Mouse (Mus musculus): ENCODE measurements around the gene Sulf2. TPM values are rescaled to one million over a fixed set of nuclear protein-coding genes. Genes with fewer than 3 reads are reported as not detected.

Sulf2 gene
- polyA plus RNA-seq, 1 experiment from 2014 or later: 90.9 TPM

- Histone ChIP-seq H3K36me3 (ENCODE audit: control insufficient read depth, insufficient read depth, low read length) (peaks cover 5% of the 10 kb centered on the region), H3K9me3 (ENCODE audit: control insufficient read depth, low read length) (no peaks in the 10 kb centered on the region), H3K4me1 (ENCODE audit: control insufficient read depth, insufficient read depth, low read length) (no peaks in the 10 kb centered on the region), H3K27me3 (ENCODE audit: control insufficient read depth, insufficient read depth, low read length) (no peaks in the 10 kb centered on the region), H3K4me3 (replicated peaks; ENCODE audit: low read depth, low read length) (no peak overlapping the region), H3K4me2 (ENCODE audit: low read length) (no peak overlapping the region), H3K27ac (replicated peaks; ENCODE audit: low read depth, low read length) (no peak overlapping the region), H3K9ac (replicated peaks; ENCODE audit: low read length) (no peak overlapping the region)
- DNase-seq: no peak
- 81% methylated on average over 2 of the region's 2 CpGs for WGBS
- ATAC-seq (ENCODE audit: low FRiP score, low TSS enrichment): no peak
Observed at GRCm38 (mm10) chr2:166111238-166111637, 44.2 kb downstream of the Sulf2 start.

GRCm38 (mm10) chr2:166110764-166111163 is 44.7 kb downstream of the Sulf2 start:
- Histone ChIP-seq H3K27ac (replicated peaks; ENCODE audit: low read depth, low read length) (no peak overlapping the region), H3K4me3 (replicated peaks; ENCODE audit: low read depth, low read length) (no peak overlapping the region), H3K4me1 (ENCODE audit: control insufficient read depth, insufficient read depth, low read length) (no peaks in the 10 kb centered on the region), H3K9ac (replicated peaks; ENCODE audit: low read length) (no peak overlapping the region), H3K36me3 (ENCODE audit: control insufficient read depth, insufficient read depth, low read length) (0 out of 2 replicates have a peak, but pooled peaks cover 2% of the 10 kb centered on the region), H3K9me3 (ENCODE audit: control insufficient read depth, low read length) (no peaks in the 10 kb centered on the region), H3K4me2 (ENCODE audit: low read length) (no peak overlapping the region), H3K27me3 (ENCODE audit: control insufficient read depth, insufficient read depth, low read length) (no peaks in the 10 kb centered on the region)
- 65% methylated on average over 8 of the region's 8 CpGs for WGBS
- DNase-seq: no peak
- no peak for ATAC-seq (ENCODE audit: low FRiP score, low TSS enrichment)

- Histone ChIP-seq H3K9me3 (ENCODE audit: control insufficient read depth, low read length) (no peaks in the 10 kb centered on the region), H3K4me1 (ENCODE audit: control insufficient read depth, insufficient read depth, low read length) (no peaks in the 10 kb centered on the region; the same call in 1 of the 2 replicates), H3K27me3 (ENCODE audit: control insufficient read depth, insufficient read depth, low read length) (no peaks in the 10 kb centered on the region), H3K27ac (replicated peaks; ENCODE audit: low read depth, low read length) (no peak overlapping the region), H3K36me3 (ENCODE audit: control insufficient read depth, insufficient read depth, low read length) (no peaks in the 10 kb centered on the region), H3K9ac (replicated peaks; ENCODE audit: low read length) (no peak overlapping the region), H3K4me3 (replicated peaks; ENCODE audit: low read depth, low read length) (no peak overlapping the region), H3K4me2 (ENCODE audit: low read length) (no peak overlapping the region)
- WGBS: 24% methylated on average over 4 of the region's 4 CpGs
- DNase-seq: peak; percentile 92
- no peak for ATAC-seq (ENCODE audit: low FRiP score, low TSS enrichment)
Observed at GRCm38 (mm10) chr2:166108326-166108725, 47.1 kb downstream of the Sulf2 start.

GRCm38 (mm10) chr2:166107911-166108310 is 47.6 kb downstream of the Sulf2 start:
- Histone ChIP-seq H3K27me3 (ENCODE audit: control insufficient read depth, insufficient read depth, low read length) (no peaks in the 10 kb centered on the region), H3K4me1 (ENCODE audit: control insufficient read depth, insufficient read depth, low read length) (no peaks in the 10 kb centered on the region; the same call in 1 of the 2 replicates), H3K9ac (replicated peaks; ENCODE audit: low read length) (no peak overlapping the region), H3K9me3 (ENCODE audit: control insufficient read depth, low read length) (no peaks in the 10 kb centered on the region), H3K27ac (replicated peaks; ENCODE audit: low read depth, low read length) (no peak overlapping the region), H3K4me3 (replicated peaks; ENCODE audit: low read depth, low read length) (no peak overlapping the region), H3K36me3 (ENCODE audit: control insufficient read depth, insufficient read depth, low read length) (no peaks in the 10 kb centered on the region), H3K4me2 (ENCODE audit: low read length) (no peak overlapping the region)
- ATAC-seq (ENCODE audit: low FRiP score, low TSS enrichment) (no peak), DNase-seq (no peak)
- 61% methylated on average over 5 of the region's 5 CpGs for WGBS

- Histone ChIP-seq H3K27ac (replicated peaks; ENCODE audit: low read depth, low read length) (0 out of 2 replicates have a peak overlapping the region, but pooled peaks have one; percentile 13), H3K4me3 (replicated peaks; ENCODE audit: low read depth, low read length) (no peak overlapping the region), H3K4me1 (ENCODE audit: control insufficient read depth, insufficient read depth, low read length) (no peaks in the 10 kb centered on the region; the same call in 1 of the 2 replicates), H3K9ac (replicated peaks; ENCODE audit: low read length) (no peak overlapping the region), H3K9me3 (ENCODE audit: control insufficient read depth, low read length) (no peaks in the 10 kb centered on the region), H3K27me3 (ENCODE audit: control insufficient read depth, insufficient read depth, low read length) (no peaks in the 10 kb centered on the region), H3K36me3 (ENCODE audit: control insufficient read depth, insufficient read depth, low read length) (no peaks in the 10 kb centered on the region), H3K4me2 (ENCODE audit: low read length) (no peak overlapping the region)
- 56% methylated on average over 2 of the region's 2 CpGs for WGBS
- ATAC-seq (ENCODE audit: low FRiP score, low TSS enrichment) (no peak), DNase-seq (peak; percentile 40)
Observed at GRCm38 (mm10) chr2:166106631-166107030, 48.8 kb downstream of the Sulf2 start.

GRCm38 (mm10) chr2:166105911-166106310 is 49.6 kb downstream of the Sulf2 start:
- H3K4me1 ChIP-seq (ENCODE audit: control insufficient read depth, insufficient read depth, low read length): no peaks in the 10 kb centered on the region; the same call in 1 of the 2 replicates
- no peak overlapping the region for H3K4me2 ChIP-seq (ENCODE audit: low read length)

GRCm38 (mm10) chr2:166102893-166103292 is 52.6 kb downstream of the Sulf2 start:
- DNase-seq: no peak
- Histone ChIP-seq H3K9me3 (ENCODE audit: control insufficient read depth, low read length) (no peaks in the 10 kb centered on the region), H3K4me1 (ENCODE audit: control insufficient read depth, insufficient read depth, low read length) (peaks cover 8% of the 10 kb centered on the region; the same call in 1 of the 2 replicates), H3K9ac (replicated peaks; ENCODE audit: low read length) (no peak overlapping the region), H3K4me3 (replicated peaks; ENCODE audit: low read depth, low read length) (no peak overlapping the region), H3K27ac (replicated peaks; ENCODE audit: low read depth, low read length) (no peak overlapping the region), H3K36me3 (ENCODE audit: control insufficient read depth, insufficient read depth, low read length) (no peaks in the 10 kb centered on the region), H3K4me2 (ENCODE audit: low read length) (no peak overlapping the region), H3K27me3 (ENCODE audit: control insufficient read depth, insufficient read depth, low read length) (no peaks in the 10 kb centered on the region)
- no peak for ATAC-seq (ENCODE audit: low FRiP score, low TSS enrichment)
- WGBS: 70% methylated on average over 7 of the region's 7 CpGs

More at GRCm38 (mm10) chr2:166105911-166106310, 49.6 kb downstream of the Sulf2 start:
- no peaks in the 10 kb centered on the region for H3K9me3 ChIP-seq (ENCODE audit: control insufficient read depth, low read length)
- H3K27me3 ChIP-seq (ENCODE audit: control insufficient read depth, insufficient read depth, low read length): no peaks in the 10 kb centered on the region
- H3K27ac ChIP-seq (replicated peaks; ENCODE audit: low read depth, low read length): no peak overlapping the region
- no peak overlapping the region for H3K9ac ChIP-seq (replicated peaks; ENCODE audit: low read length)
- H3K4me3 ChIP-seq (replicated peaks; ENCODE audit: low read depth, low read length): no peak overlapping the region
- H3K36me3 ChIP-seq (ENCODE audit: control insufficient read depth, insufficient read depth, low read length): no peaks in the 10 kb centered on the region
- WGBS: 92% methylated on average over 9 of the region's 9 CpGs
- ATAC-seq (ENCODE audit: low FRiP score, low TSS enrichment) (no peak), DNase-seq (no peak)

- peaks cover 8% of the 10 kb centered on the region; the same call in 1 of the 2 replicates for H3K4me1 ChIP-seq (ENCODE audit: control insufficient read depth, insufficient read depth, low read length)
- H3K27ac ChIP-seq (replicated peaks; ENCODE audit: low read depth, low read length): peak overlapping the region; percentile 50; the same call in 1 of the 2 replicates
- H3K4me3 ChIP-seq (replicated peaks; ENCODE audit: low read depth, low read length): no peak overlapping the region
- H3K36me3 ChIP-seq (ENCODE audit: control insufficient read depth, insufficient read depth, low read length): no peaks in the 10 kb centered on the region
- WGBS: 77% methylated on average over 21 of the region's 21 CpGs
- H3K9ac ChIP-seq (replicated peaks; ENCODE audit: low read length): 0 out of 2 replicates have a peak overlapping the region, but pooled peaks have one; percentile 9
- H3K9me3 ChIP-seq (ENCODE audit: control insufficient read depth, low read length): no peaks in the 10 kb centered on the region
- ATAC-seq (ENCODE audit: low FRiP score, low TSS enrichment) (no peak), DNase-seq (peak; percentile 54)
- no peak overlapping the region for H3K4me2 ChIP-seq (ENCODE audit: low read length)
- H3K27me3 ChIP-seq (ENCODE audit: control insufficient read depth, insufficient read depth, low read length): no peaks in the 10 kb centered on the region
Observed at GRCm38 (mm10) chr2:166100309-166101262, 54.9 kb downstream of the Sulf2 start.
